ENCODE assay signal across 11 mouse cellular contexts in the genomic region with DNA sequence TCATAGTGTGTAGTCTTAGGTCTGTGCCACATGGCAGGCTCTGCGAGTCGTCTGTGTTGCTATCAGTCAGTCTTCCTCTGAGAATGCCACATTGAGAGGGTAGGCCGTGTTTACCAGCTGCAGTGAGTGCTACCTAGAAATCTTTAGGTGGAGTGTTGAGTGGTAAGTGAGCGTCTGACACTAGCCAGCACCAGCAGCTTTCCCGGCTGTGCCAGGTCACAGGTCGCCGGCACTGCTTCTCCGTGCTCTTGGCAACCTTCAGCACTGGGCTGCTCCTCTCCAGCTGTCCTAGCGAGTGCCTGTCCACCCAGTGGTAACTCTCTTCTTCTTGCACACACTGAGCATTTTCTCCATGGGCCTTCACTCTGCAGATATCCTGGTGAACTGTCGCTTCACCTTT.
DNase-seq lines count a peak whose midpoint lies in the region; ATAC-seq and TF ChIP-seq lines count a peak whose summit lies in the region.
"Had no signal": no experiment of that assay in that cellular context is flagged by ENCODE, and none has a peak within 500 bp of the region (broad histone marks: within the 10 kb centered on the region; RNA-seq: fewer than 3 reads in every experiment).

No protein-coding gene starts in this region.

- H3K27me3 ChIP-seq in forebrain, embryonic 10.5 days (ENCODE audit: poor library complexity, severe bottlenecking) = no peaks in the 10 kb centered on the region
- H3K27me3 ChIP-seq in forebrain, embryonic 13.5 days = no peaks in the 10 kb centered on the region
- no peaks in the 10 kb centered on the region for H3K27me3 ChIP-seq in midbrain, embryonic 13.5 days
- no peaks in the 10 kb centered on the region for H3K27me3 ChIP-seq in midbrain, embryonic 14.5 days (ENCODE audit: control insufficient read depth, insufficient read depth, low read length)
- H3K27me3 ChIP-seq: hindbrain, embryonic 12.5 days; liver, embryonic 15.5 days had no signal

- TF ChIP-seq CTCF in gastrocnemius, adult 2 months (IDR thresholded peaks at IDR 0.05) = peak; percentile 14; the same call in 1 of the 2 replicates

- peaks cover 43% of the 10 kb centered on the region for H3K36me3 ChIP-seq in forebrain, embryonic 10.5 days (replicated peaks)
- no peaks in the 10 kb centered on the region for H3K36me3 ChIP-seq in forebrain, embryonic 13.5 days (ENCODE audit: poor library complexity, severe bottlenecking)
- no peaks in the 10 kb centered on the region for H3K36me3 ChIP-seq in midbrain, embryonic 13.5 days
- H3K36me3 ChIP-seq in midbrain, embryonic 14.5 days (ENCODE audit: control insufficient read depth, insufficient read depth, low read length) = no peaks in the 10 kb centered on the region
- H3K36me3 ChIP-seq: hindbrain, embryonic 12.5 days had no signal

- H3K9ac ChIP-seq in forebrain, embryonic 13.5 days = no peak overlapping the region
- H3K9ac ChIP-seq in midbrain, embryonic 13.5 days (replicated peaks) = no peak overlapping the region
- no peak overlapping the region for H3K9ac ChIP-seq in midbrain, embryonic 14.5 days (replicated peaks; ENCODE audit: low read length)
- H3K9ac ChIP-seq: hindbrain, embryonic 12.5 days; liver, embryonic 15.5 days had no signal

- intact Hi-C loops in gastrocnemius, adult 2 months (cut with DNase I) = loop anchor here (5.0 to 10.0 kb wide), 3 partner anchors 86 to 224 kb away; partner anchors contain the start of genes Mdga1 and Zfand3

- H3K9me3 ChIP-seq in forebrain, embryonic 10.5 days = no peaks in the 10 kb centered on the region
- no peaks in the 10 kb centered on the region for H3K9me3 ChIP-seq in forebrain, embryonic 13.5 days (replicated peaks)
- no peaks in the 10 kb centered on the region for H3K9me3 ChIP-seq in midbrain, embryonic 13.5 days
- H3K9me3 ChIP-seq in midbrain, embryonic 14.5 days (ENCODE audit: control insufficient read depth, low read length) = no peaks in the 10 kb centered on the region
- H3K9me3 ChIP-seq: hindbrain, embryonic 12.5 days; liver, embryonic 15.5 days had no signal

- DNase-seq in forebrain, embryonic 10.5 days (ENCODE audit: extremely low spot score, low spot score) = no peak
- no peak for DNase-seq in midbrain, embryonic 14.5 days
- peak; percentile 83 for DNase-seq in gastrocnemius, adult 2 months
- DNase-seq in kidney, postnatal 4 days = peak; percentile 36 to 53
- DNase-seq in frontal cortex, postnatal 25 days (ENCODE audit: low spot score in 2 of 2) = no peak

- 79% methylated on average over 10 of the region's 10 CpGs for WGBS in forebrain, embryonic 10.5 days
- 85% methylated on average over 10 of the region's 10 CpGs for WGBS in forebrain, embryonic 13.5 days
- WGBS in midbrain, embryonic 13.5 days = 72% methylated on average over 10 of the region's 10 CpGs
- WGBS in midbrain, embryonic 14.5 days = 80% methylated on average over 10 of the region's 10 CpGs

- H3K27ac ChIP-seq in forebrain, embryonic 10.5 days = peak overlapping the region; percentile 27; the same call in 1 of the 2 replicates
- no peak overlapping the region; the same call in 1 of the 2 replicates for H3K27ac ChIP-seq in forebrain, embryonic 13.5 days
- H3K27ac ChIP-seq in midbrain, embryonic 13.5 days = 0 out of 2 replicates have a peak overlapping the region, but pooled peaks have one; percentile 32
- H3K27ac ChIP-seq in midbrain, embryonic 14.5 days (replicated peaks; ENCODE audit: low read depth, low read length) = no peak overlapping the region
- peak overlapping the region; percentile 85 for H3K27ac ChIP-seq in gastrocnemius, adult 2 months
- H3K27ac ChIP-seq: liver, embryonic 15.5 days had no signal

- no peak overlapping the region for H3K4me2 ChIP-seq in forebrain, embryonic 13.5 days
- H3K4me2 ChIP-seq in midbrain, embryonic 13.5 days (replicated peaks) = no peak overlapping the region
- no peak overlapping the region for H3K4me2 ChIP-seq in midbrain, embryonic 14.5 days (ENCODE audit: low read length)
- H3K4me2 ChIP-seq: hindbrain, embryonic 12.5 days; liver, embryonic 15.5 days; midbrain, embryonic 11.5 days had no signal

- no peak overlapping the region for H3K4me3 ChIP-seq in forebrain, embryonic 10.5 days
- no peak overlapping the region for H3K4me3 ChIP-seq in forebrain, embryonic 13.5 days
- H3K4me3 ChIP-seq in midbrain, embryonic 13.5 days (replicated peaks) = no peak overlapping the region
- no peak overlapping the region for H3K4me3 ChIP-seq in midbrain, embryonic 14.5 days (replicated peaks; ENCODE audit: low read depth, low read length)
- H3K4me3 ChIP-seq in gastrocnemius, adult 2 months = peak overlapping the region; percentile 49
- H3K4me3 ChIP-seq: hindbrain, embryonic 12.5 days; liver, embryonic 15.5 days had no signal

- ATAC-seq in forebrain, embryonic 13.5 days = no peak
- ATAC-seq in midbrain, embryonic 13.5 days = no peak
- no peak for ATAC-seq in midbrain, embryonic 14.5 days (ENCODE audit: low FRiP score, low TSS enrichment)
- no peak for ATAC-seq in activated CD4-positive, CD25-positive, alpha-beta regulatory T cell, adult 4 months

- peaks cover 78% of the 10 kb centered on the region for H3K4me1 ChIP-seq in forebrain, embryonic 10.5 days
- H3K4me1 ChIP-seq in forebrain, embryonic 13.5 days = peaks cover 96% of the 10 kb centered on the region
- peaks cover 95% of the 10 kb centered on the region for H3K4me1 ChIP-seq in midbrain, embryonic 13.5 days (replicated peaks)
- peaks cover 81% of the 10 kb centered on the region for H3K4me1 ChIP-seq in midbrain, embryonic 14.5 days (ENCODE audit: control insufficient read depth, insufficient read depth, low read length)

Comparison
In these comparisons a context has a peak if more than half of its experiments do, and no peak if none do; other contexts are left out.
1. H3K27ac ChIP-seq: peak in forebrain, embryonic 10.5 days (single experiment), midbrain, embryonic 13.5 days (single experiment) and gastrocnemius, adult 2 months (single experiment); none in forebrain, embryonic 13.5 days (single experiment) and midbrain, embryonic 14.5 days (single experiment).
2. DNase-seq: peak in gastrocnemius, adult 2 months (single experiment) and kidney, postnatal 4 days (2 of 2); none in forebrain, embryonic 10.5 days (single experiment), midbrain, embryonic 14.5 days (single experiment) and frontal cortex, postnatal 25 days (0 of 2).